Mouse (Mus musculus): ENCODE measurements around the gene Cdyl. TPM values are rescaled to one million over a fixed set of nuclear protein-coding genes. Genes with fewer than 3 reads are reported as not detected.

Cdyl gene
- polyA plus RNA-seq, 1 experiment = 8.3 TPM

- Histone ChIP-seq H3K27ac (ENCODE audit: insufficient read depth, low read length) (no peak overlapping the region), H3K27me3 (ENCODE audit: control insufficient read depth, insufficient read depth, low read length) (no peaks in the 10 kb centered on the region), H3K4me1 (ENCODE audit: control insufficient read depth, insufficient read depth, low read length) (peaks cover 17% of the 10 kb centered on the region), H3K4me3 (replicated peaks; ENCODE audit: insufficient read depth, low read depth, low read length) (no peak overlapping the region)
- no peak for DNase-seq
- TF ChIP-seq POLR2A (IDR thresholded peaks at IDR 0.05; ENCODE audit: borderline replicate concordance, insufficient read depth, low read length) (no peak), CTCF (IDR thresholded peaks at IDR 0.05; ENCODE audit: borderline replicate concordance, insufficient read depth, low read depth, low read length) (no peak)
- 94% methylated on average over 8 of the region's 8 CpGs for WGBS
Measured at GRCm38 (mm10) chr13:35807940-35808339, 148.3 kb downstream of the Cdyl start.

GRCm38 (mm10) chr13:35809252-35810159 is 149.9 kb downstream of the Cdyl start:
- TF ChIP-seq CTCF (IDR thresholded peaks at IDR 0.05; ENCODE audit: borderline replicate concordance, insufficient read depth, low read depth, low read length) = no peak
- TF ChIP-seq POLR2A (IDR thresholded peaks at IDR 0.05; ENCODE audit: borderline replicate concordance, insufficient read depth, low read length) = no peak
- H3K27ac ChIP-seq (ENCODE audit: insufficient read depth, low read length) = no peak overlapping the region
- 79% methylated on average over 5 of the region's 5 CpGs for WGBS
- no peak for DNase-seq
- no peaks in the 10 kb centered on the region for H3K27me3 ChIP-seq (ENCODE audit: control insufficient read depth, insufficient read depth, low read length)
- H3K4me3 ChIP-seq (replicated peaks; ENCODE audit: insufficient read depth, low read depth, low read length) = no peak overlapping the region
- peaks cover 17% of the 10 kb centered on the region for H3K4me1 ChIP-seq (ENCODE audit: control insufficient read depth, insufficient read depth, low read length)

GRCm38 (mm10) chr13:35810160-35810537 is 150.5 kb downstream of the Cdyl start:
- Histone ChIP-seq H3K4me3 (replicated peaks; ENCODE audit: insufficient read depth, low read depth, low read length) (no peak overlapping the region), H3K27ac (ENCODE audit: insufficient read depth, low read length) (no peak overlapping the region), H3K4me1 (ENCODE audit: control insufficient read depth, insufficient read depth, low read length) (peaks cover 17% of the 10 kb centered on the region), H3K27me3 (ENCODE audit: control insufficient read depth, insufficient read depth, low read length) (no peaks in the 10 kb centered on the region)
- TF ChIP-seq POLR2A (IDR thresholded peaks at IDR 0.05; ENCODE audit: borderline replicate concordance, insufficient read depth, low read length) = no peak
- TF ChIP-seq CTCF (IDR thresholded peaks at IDR 0.05; ENCODE audit: borderline replicate concordance, insufficient read depth, low read depth, low read length) = no peak
- WGBS = 96% methylated on average over 6 of the region's 6 CpGs
- no peak for DNase-seq

- 28% methylated on average over 11 of the region's 11 CpGs for WGBS
- H3K27me3 ChIP-seq (ENCODE audit: control insufficient read depth, insufficient read depth, low read length) = no peaks in the 10 kb centered on the region
- peaks cover 17% of the 10 kb centered on the region for H3K4me1 ChIP-seq (ENCODE audit: control insufficient read depth, insufficient read depth, low read length)
- peak; percentile 61 to 75 for DNase-seq
- no peak overlapping the region for H3K27ac ChIP-seq (ENCODE audit: insufficient read depth, low read length)
- no peak overlapping the region for H3K4me3 ChIP-seq (replicated peaks; ENCODE audit: insufficient read depth, low read depth, low read length)
- TF ChIP-seq POLR2A (IDR thresholded peaks at IDR 0.05; ENCODE audit: borderline replicate concordance, insufficient read depth, low read length) = no peak
- TF ChIP-seq CTCF (IDR thresholded peaks at IDR 0.05; ENCODE audit: borderline replicate concordance, insufficient read depth, low read depth, low read length) = no peak
Measured at GRCm38 (mm10) chr13:35811361-35812190, 151.9 kb downstream of the Cdyl start.

GRCm38 (mm10) chr13:35812191-35812440 is 152.5 kb downstream of the Cdyl start:
- Histone ChIP-seq H3K27ac (ENCODE audit: insufficient read depth, low read length) (no peak overlapping the region), H3K4me1 (ENCODE audit: control insufficient read depth, insufficient read depth, low read length) (peaks cover 17% of the 10 kb centered on the region), H3K4me3 (replicated peaks; ENCODE audit: insufficient read depth, low read depth, low read length) (no peak overlapping the region), H3K27me3 (ENCODE audit: control insufficient read depth, insufficient read depth, low read length) (no peaks in the 10 kb centered on the region)
- 63% methylated on average over 6 of the region's 6 CpGs for WGBS
- no peak for TF ChIP-seq POLR2A (IDR thresholded peaks at IDR 0.05; ENCODE audit: borderline replicate concordance, insufficient read depth, low read length)
- TF ChIP-seq CTCF (IDR thresholded peaks at IDR 0.05; ENCODE audit: borderline replicate concordance, insufficient read depth, low read depth, low read length) = no peak
- no peak for DNase-seq

GRCm38 (mm10) chr13:35813348-35814127 is 153.9 kb downstream of the Cdyl start:
- H3K27me3 ChIP-seq (ENCODE audit: control insufficient read depth, insufficient read depth, low read length) = no peaks in the 10 kb centered on the region
- 95% methylated on average over 7 of the region's 7 CpGs for WGBS
- no peak overlapping the region for H3K27ac ChIP-seq (ENCODE audit: insufficient read depth, low read length)
- no peak overlapping the region for H3K4me3 ChIP-seq (replicated peaks; ENCODE audit: insufficient read depth, low read depth, low read length)
- no peak for DNase-seq
- H3K4me1 ChIP-seq (ENCODE audit: control insufficient read depth, insufficient read depth, low read length) = peaks cover 17% of the 10 kb centered on the region
- no peak for TF ChIP-seq CTCF (IDR thresholded peaks at IDR 0.05; ENCODE audit: borderline replicate concordance, insufficient read depth, low read depth, low read length)
- TF ChIP-seq POLR2A (IDR thresholded peaks at IDR 0.05; ENCODE audit: borderline replicate concordance, insufficient read depth, low read length) = no peak

- Histone ChIP-seq H3K4me3 (replicated peaks; ENCODE audit: insufficient read depth, low read depth, low read length) (no peak overlapping the region), H3K27me3 (ENCODE audit: control insufficient read depth, insufficient read depth, low read length) (no peaks in the 10 kb centered on the region), H3K27ac (ENCODE audit: insufficient read depth, low read length) (no peak overlapping the region), H3K4me1 (ENCODE audit: control insufficient read depth, insufficient read depth, low read length) (peaks cover 14% of the 10 kb centered on the region)
- DNase-seq = no peak
- 91% methylated on average over 8 of the region's 8 CpGs for WGBS
- no peak for TF ChIP-seq POLR2A (IDR thresholded peaks at IDR 0.05; ENCODE audit: borderline replicate concordance, insufficient read depth, low read length)
- no peak for TF ChIP-seq CTCF (IDR thresholded peaks at IDR 0.05; ENCODE audit: borderline replicate concordance, insufficient read depth, low read depth, low read length)
Measured at GRCm38 (mm10) chr13:35815205-35815726, 155.6 kb downstream of the Cdyl start.

All from cerebellum, adult 2 months (tissue).